Mouse (Mus musculus) thymus, adult 2 months (tissue): ENCODE results near the gene Canx.

Source experiments
- CTCF ChIP-seq: fragments of 200-500 bp; IDR thresholded peaks from 2 replicates; pipeline ENCODE4 v1.5.1; 2012; ENCODE audit warnings: mild to moderate bottlenecking, control low read depth, low read length, moderate library complexity, borderline replicate concordance; ENCODE audit not compliant: control insufficient read depth, poor library complexity, insufficient read depth; ENCODE audit errors: extremely low read depth
- POLR2A ChIP-seq: fragments of 200-500 bp; IDR thresholded peaks from 2 replicates; pipeline ENCODE4 v1.6.1; 2012; ENCODE audit warnings: mild to moderate bottlenecking, low read length, control low read depth, moderate library complexity; ENCODE audit not compliant: control insufficient read depth, poor library complexity, insufficient read depth; ENCODE audit errors: extremely low read depth

- no peak for TF ChIP-seq CTCF
- TF ChIP-seq POLR2A = no peak
These were observed 10.7 kb upstream of the Canx start for GRCm38 (mm10) chr11:50336126-50336525.
